Mouse (Mus musculus) heart, postnatal 36 days (tissue): ENCODE results near the gene Tbc1d10c. TPM values are rescaled to one million over a fixed set of nuclear protein-coding genes. Genes with fewer than 3 reads are reported as not detected.

ENCODE experiments used
- DNase-seq, 2 experiments: peaks; one replicate each; pipeline ENCODE4 v3.0.0; 2021 to 2022
- intact Hi-C: fragments of 180-260 bp; cut with DNase I; formaldehyde crosslinking; loops from one replicate; pipeline ENCODE4 v1.15.1; 2025
- total RNA-seq, 2 experiments: library from RNA; stranded (reverse); gene quantifications; 2 replicates each; pipeline ENCODE4 v1.2.3; 2021

Tbc1d10c gene
- total RNA-seq, 2 experiments from 2014 or later, result 6.6 to 11.1 TPM

GRCm38 (mm10) chr19:4194021-4194724 is 3.1 kb upstream of the Tbc1d10c start:
- DNase-seq, result no peak
- intact Hi-C loops, result no loop called here

- DNase-seq, result no peak
- intact Hi-C loops, result no loop called here
Measured at GRCm38 (mm10) chr19:4193129-4193528, 2.0 kb upstream of the Tbc1d10c start.

GRCm38 (mm10) chr19:4192251-4192985 is 1.3 kb upstream of the Tbc1d10c start:
- no peak for DNase-seq
- intact Hi-C loops, result loop anchor here (1.0 kb wide), 1 partner anchor 43 kb away; no protein-coding TSS in a partner anchor

- peak; percentile 97 for DNase-seq
- intact Hi-C loops, result loop anchor here (1.0 kb wide), 2 partner anchors 22 to 42 kb away; no protein-coding TSS in a partner anchor
Measured at GRCm38 (mm10) chr19:4191528-4192250, 605 bp upstream of the Tbc1d10c start, which contains the start of gene Ppp1ca. Gene Ppp1ca, plus strand, starts transcription at chr19:4192065.

GRCm38 (mm10) chr19:4189051-4189620 is 1.9 kb downstream of the Tbc1d10c start:
- intact Hi-C loops, result no loop called here

GRCm38 (mm10) chr19:4187303-4187702 is 3.8 kb downstream of the Tbc1d10c start:
- no peak for DNase-seq
- intact Hi-C loops, result no loop called here

More at GRCm38 (mm10) chr19:4189051-4189620, 1.9 kb downstream of the Tbc1d10c start:
- no peak for DNase-seq

GRCm38 (mm10) chr19:4184976-4185975 is 5.8 kb downstream of the Tbc1d10c start:
- intact Hi-C loops, result no loop called here
- DNase-seq, result no peak

GRCm38 (mm10) chr19:4183689-4184088 is 7.4 kb downstream of the Tbc1d10c start:
- intact Hi-C loops, result no loop called here
- no peak for DNase-seq

GRCm38 (mm10) chr19:4181892-4182291 is 9.2 kb downstream of the Tbc1d10c start:
- DNase-seq, result peak in 1 of 2 experiments; percentile 57

GRCm38 (mm10) chr19:4180411-4180810 is 10.7 kb downstream of the Tbc1d10c start:
- no peak for DNase-seq
- intact Hi-C loops, result no loop called here

More at GRCm38 (mm10) chr19:4181892-4182291, 9.2 kb downstream of the Tbc1d10c start:
- intact Hi-C loops, result no loop called here

GRCm38 (mm10) chr19:4175368-4175947 is 15.6 kb downstream of the Tbc1d10c start, which contains the start of gene Carns1:
Gene Carns1, minus strand, starts transcription at chr19:4175479.
- intact Hi-C loops, result no loop called here
- DNase-seq, result peak in 1 of 2 experiments; percentile 61

- intact Hi-C loops, result no loop called here
- no peak for DNase-seq
Measured at GRCm38 (mm10) chr19:4172925-4173324, 18.2 kb downstream of the Tbc1d10c start.

- peak in 1 of 2 experiments; percentile 41 for DNase-seq
- intact Hi-C loops, result loop anchor here (2.0 kb wide), 1 partner anchor 57 kb away; no protein-coding TSS in a partner anchor
Measured at GRCm38 (mm10) chr19:4171393-4172290, 19.4 kb downstream of the Tbc1d10c start.

GRCm38 (mm10) chr19:4170723-4171392 is 20.2 kb downstream of the Tbc1d10c start:
- no peak for DNase-seq
- intact Hi-C loops, result loop anchor here (2.0 kb wide), 1 partner anchor 58 kb away; no protein-coding TSS in a partner anchor

GRCm38 (mm10) chr19:4169810-4170209 is 21.3 kb downstream of the Tbc1d10c start:
- intact Hi-C loops, result loop anchor here (1.0 to 2.0 kb wide), 2 partner anchors 21 to 59 kb away; partner anchors contain the start of gene Tbc1d10c
- no peak for DNase-seq

GRCm38 (mm10) chr19:4169378-4169784 is 21.7 kb downstream of the Tbc1d10c start:
- intact Hi-C loops, result loop anchor here (1.0 kb wide), 1 partner anchor 22 kb away; the partner anchor contains the start of gene Tbc1d10c
- DNase-seq, result peak; percentile 99 to 100
